Mouse (Mus musculus): ENCODE measurements around the gene Gm14214.

Gene Gm14214

GRCm38 (mm10) chr2:154769930-154770329 is at the start of gene Gm14214:
TSS of gene Gm14214 (minus strand) at chr2:154770030.
- DNase-seq (ENCODE audit: low spot score), result no peak

DNA sequence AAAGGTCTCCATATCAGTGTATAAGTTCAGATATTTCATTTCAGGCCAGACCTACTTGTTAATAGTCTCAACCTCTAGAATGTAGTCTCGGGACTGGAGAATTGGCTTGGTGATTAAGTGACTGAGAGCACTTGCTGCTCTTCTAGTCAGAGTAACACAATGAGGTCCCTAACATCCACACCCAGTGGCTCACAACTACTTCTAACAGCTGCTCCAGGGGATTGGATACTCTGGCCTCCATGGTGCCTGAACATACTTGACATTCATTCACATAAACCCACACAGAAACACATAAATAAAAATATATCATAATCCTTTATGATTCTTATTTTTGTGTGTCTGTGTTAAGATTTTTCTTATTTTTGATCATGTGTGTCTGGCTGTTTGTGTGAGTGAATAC is 48.8 kb upstream of the Gm14214 start:
- no peak for DNase-seq (ENCODE audit: low spot score)

DNA sequence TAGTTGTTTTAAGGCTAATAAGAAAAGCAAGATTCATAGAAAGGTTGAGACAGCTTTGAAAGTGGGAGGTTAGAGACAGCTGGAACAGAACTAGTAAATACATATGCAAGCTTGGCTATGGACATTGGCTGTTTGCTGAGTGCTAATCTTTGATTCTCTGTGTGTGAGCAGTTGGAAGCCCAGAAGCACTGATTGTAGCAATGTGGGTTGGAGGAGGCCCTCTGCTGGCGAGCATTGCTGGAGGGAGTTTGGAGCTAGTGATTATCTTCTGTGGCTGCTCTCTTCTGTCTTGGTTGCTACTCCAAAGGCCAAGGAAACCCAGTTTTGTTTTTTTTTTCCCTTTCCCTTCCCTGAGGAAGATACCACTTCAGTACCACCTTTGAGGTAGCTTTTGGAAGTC is 48.0 kb upstream of the Gm14214 start:
- no peak for DNase-seq (ENCODE audit: low spot score)

DNA sequence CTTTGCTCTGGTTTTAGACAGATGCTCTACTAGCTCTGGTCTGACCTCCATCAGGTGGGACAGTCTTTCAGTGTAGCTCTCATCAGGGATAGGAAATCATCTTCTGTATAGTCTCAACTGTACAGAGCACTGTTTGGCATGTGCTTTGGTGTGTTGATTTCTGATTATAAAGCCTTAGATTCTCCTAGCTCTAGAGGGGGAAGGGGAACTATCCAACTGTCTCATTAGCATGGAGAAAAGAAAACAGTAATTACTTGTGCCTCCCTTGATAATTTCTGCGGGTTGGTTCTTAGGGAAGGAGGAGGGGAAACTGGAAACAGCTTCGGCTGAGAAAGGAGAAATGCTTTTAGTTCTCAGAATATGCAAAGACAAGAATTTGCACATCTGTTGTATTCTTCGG is 47.3 kb upstream of the Gm14214 start:
- DNase-seq (ENCODE audit: low spot score), result no peak

DNA sequence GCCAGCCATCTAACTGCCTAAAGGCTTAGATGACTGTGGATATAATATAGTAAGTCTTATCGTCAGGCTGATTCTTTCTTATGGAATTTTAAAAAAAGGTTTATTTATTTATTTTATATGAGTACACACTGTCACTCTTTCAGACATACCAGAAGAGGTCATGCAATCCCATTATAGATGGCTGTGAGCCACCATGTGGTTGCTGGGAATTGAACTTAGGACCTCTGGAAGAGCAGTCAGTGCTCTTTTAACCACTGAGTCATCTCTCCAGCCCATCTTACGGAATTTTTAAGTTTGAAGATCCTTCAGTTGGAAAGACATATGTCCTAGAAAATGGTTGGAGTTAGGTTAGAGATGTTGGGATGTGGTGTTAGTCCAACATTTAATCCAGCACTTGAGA is 43.6 kb upstream of the Gm14214 start:
- DNase-seq (ENCODE audit: low spot score), result no peak

- no peak for DNase-seq (ENCODE audit: low spot score)
These were observed 41.0 kb upstream of the Gm14214 start for GRCm38 (mm10) chr2:154810821-154811220.

GRCm38 (mm10) chr2:154809107-154809762 is 39.4 kb upstream of the Gm14214 start:
- no peak for DNase-seq (ENCODE audit: low spot score)

DNA sequence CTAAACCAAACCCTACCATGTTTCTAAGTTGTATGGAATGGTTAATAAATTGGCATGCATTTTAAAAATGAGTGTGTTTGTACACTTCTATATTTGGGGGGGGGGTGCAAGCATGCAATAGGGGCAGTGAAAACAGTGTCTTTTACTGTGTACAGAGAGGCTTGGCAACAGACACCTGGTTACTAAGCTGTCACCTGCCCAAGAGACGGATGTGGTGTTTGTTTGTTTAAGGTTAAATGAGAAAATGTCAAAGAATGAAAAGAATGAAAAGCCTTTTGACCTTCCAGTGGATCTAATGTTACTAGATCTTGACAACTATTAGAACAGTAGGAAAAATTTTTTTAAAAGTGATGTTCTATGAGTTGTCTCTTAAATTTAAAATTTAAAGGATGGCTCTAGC is 37.9 kb upstream of the Gm14214 start:
- no peak for DNase-seq (ENCODE audit: low spot score)

- DNase-seq (ENCODE audit: low spot score), result no peak
These were observed 34.0 kb upstream of the Gm14214 start for GRCm38 (mm10) chr2:154803845-154804244.

GRCm38 (mm10) chr2:154803372-154803771 is 33.5 kb upstream of the Gm14214 start:
- DNase-seq (ENCODE audit: low spot score), result no peak

- peak; percentile 75 for DNase-seq (ENCODE audit: low spot score)
These were observed 22.1 kb upstream of the Gm14214 start for GRCm38 (mm10) chr2:154791661-154792642.

DNA sequence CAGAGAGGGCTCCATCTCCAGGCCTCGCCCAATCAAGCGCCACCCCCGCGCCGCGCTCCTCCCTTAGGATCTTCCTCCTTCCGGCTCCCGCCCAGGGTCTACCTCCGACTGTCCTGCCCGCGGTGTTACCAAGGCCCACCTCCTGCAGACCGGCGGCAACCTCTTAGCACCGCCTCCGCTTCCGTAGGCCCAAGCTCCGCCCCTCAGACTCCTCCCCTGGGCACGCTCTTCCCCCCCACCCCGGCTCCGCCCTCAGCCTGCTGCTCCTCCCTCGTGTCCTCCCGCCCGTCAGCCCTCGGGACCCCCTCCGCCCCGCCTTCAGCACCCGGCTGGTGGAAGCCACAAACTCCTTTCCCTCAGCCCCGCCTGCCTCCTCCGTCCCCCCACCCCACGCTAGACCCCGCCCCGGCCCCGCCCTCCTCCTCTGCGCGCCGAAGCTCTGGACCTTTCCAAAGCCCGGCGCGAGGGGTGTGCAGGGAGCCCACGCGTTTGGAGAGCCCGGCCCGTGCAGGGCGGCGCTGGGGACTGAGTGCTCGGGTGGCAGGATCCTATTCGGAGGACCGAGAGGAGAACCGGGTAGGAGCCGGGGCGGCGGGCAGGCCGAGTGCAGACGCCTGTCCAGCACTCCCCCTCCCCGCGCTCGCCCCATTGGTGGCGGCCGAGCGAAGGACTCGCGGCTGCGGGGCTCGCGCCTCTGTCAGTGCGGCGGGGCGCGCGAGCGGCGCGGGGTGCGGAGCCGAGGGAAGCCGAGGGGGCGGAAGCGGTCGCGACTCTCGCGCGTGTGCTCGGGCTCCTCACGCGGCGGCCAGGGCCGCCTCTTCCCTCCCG is 21.0 kb upstream of the Gm14214 start, which contains the start of the genes Raly and a:
TSS of gene Raly (plus strand) at position 441 of the 828 bp plus-strand sequence.
TSS of gene a (plus strand) at position 747 of the 828 bp plus-strand sequence.
- peak; percentile 99 for DNase-seq (ENCODE audit: low spot score)

DNA sequence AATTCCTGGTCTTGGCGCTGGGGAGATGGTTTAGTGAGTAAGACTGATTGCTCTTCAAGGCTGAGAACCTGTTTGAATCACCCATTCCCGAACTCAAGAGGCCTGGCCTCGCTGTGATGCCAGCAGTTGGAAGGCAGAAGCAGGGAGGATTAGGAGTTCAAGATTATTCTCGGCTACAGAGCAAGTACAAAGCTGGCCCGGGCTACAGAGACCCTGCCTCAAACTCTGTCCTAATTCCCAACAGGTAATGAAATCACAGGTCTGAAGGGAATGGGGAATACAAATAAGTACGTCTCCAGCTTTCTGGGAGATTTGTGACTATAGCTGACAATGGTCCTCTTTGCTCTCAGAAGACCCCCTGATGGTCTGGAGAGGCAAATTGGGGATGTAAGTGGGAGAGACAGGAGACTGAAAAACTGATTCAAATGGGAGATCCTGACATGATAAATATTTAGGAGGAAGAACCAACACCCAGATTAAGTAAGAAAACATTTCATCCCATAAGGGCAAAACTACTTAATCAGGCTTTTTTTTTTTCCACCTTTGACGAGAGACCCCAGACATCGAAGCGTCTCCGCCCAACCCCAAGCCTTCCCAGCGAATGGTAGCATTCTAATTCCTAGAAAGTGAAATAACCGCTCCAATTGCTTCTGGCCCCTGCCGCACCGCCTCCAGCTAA is 20.3 kb upstream of the Gm14214 start:
- no peak for DNase-seq (ENCODE audit: low spot score)

GRCm38 (mm10) chr2:154789381-154789780 is 19.6 kb upstream of the Gm14214 start:
- no peak for DNase-seq (ENCODE audit: low spot score)

GRCm38 (mm10) chr2:154786776-154787175 is 16.9 kb upstream of the Gm14214 start:
- DNase-seq (ENCODE audit: low spot score), result no peak

DNA sequence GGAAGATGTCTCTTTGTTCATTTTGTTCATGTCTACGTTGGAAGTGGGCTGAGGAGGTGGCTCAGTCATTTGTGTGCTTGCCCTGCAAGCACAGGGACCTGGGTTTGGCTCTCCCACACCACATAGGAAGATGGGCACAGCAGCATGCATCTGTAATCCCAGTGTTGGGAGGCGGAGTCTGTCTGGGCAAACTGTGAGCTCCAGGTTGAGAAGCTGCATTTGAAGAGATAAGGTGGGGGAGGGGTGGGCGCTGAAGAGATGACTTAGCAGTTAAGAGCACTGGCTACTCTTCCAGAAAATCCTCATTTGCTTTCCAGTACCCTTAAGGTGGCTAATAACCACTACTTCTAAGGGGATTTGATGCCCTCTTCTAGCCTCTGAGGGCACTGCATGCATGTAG is 16.4 kb upstream of the Gm14214 start:
- no peak for DNase-seq (ENCODE audit: low spot score)

DNA sequence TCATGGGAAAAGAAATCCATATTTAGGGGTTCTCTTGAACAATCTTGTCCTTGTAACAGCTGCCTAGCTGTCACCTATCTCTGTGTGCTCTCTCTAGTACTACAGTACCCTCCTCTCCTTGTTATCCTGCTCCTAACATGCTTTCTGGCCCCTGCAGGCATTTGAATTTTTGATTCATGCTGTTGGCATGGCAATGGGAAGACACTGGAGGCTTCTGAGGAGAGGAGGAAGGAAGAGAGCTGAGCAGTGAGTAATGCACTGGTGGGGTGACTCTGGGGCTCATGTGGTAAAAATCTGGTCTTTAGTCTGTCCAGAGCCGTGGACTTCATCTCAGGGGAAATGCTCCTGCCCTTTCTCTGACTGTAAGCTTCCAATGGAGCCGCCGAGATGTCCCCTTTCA is 15.5 kb upstream of the Gm14214 start:
- DNase-seq (ENCODE audit: low spot score), result no peak

DNA sequence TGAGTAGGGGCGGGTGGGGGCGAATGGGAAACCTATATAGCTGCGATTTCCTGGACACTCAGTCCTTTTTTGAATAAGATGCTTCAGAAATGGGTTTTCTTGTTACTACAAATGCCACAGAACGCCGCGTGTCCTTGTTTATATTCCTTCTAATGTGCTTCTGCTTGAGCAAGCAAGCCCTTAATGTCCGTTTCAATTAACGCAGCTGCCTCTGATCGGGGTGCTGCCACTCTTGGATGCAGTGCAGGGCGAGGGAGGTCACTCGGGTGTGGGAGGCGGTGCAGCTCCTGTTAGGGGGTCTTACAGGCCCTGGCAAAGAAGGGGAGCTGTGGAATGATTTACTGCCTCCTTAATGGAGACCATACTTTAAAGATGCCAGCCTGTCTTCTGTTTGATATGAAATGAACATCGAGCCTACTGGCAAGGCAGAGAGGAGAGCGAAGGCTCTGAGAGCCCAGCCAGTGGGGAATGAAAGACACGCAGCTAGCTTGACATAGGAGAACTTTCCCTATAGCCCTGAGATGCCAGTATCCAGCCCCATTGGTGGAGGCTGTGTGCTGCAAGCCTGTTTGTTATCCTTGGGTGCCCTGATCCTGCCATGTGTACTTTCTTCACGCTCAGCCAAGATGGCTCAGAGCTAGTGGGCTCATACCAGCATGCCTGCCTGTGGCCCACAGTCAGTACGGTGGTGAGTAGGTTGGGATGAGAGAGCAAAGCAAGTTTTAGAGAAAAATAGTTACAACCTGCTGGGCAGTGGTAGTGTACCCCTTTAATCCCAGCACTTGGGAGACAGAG is 13.2 kb upstream of the Gm14214 start:
- no peak for DNase-seq (ENCODE audit: low spot score)

DNA sequence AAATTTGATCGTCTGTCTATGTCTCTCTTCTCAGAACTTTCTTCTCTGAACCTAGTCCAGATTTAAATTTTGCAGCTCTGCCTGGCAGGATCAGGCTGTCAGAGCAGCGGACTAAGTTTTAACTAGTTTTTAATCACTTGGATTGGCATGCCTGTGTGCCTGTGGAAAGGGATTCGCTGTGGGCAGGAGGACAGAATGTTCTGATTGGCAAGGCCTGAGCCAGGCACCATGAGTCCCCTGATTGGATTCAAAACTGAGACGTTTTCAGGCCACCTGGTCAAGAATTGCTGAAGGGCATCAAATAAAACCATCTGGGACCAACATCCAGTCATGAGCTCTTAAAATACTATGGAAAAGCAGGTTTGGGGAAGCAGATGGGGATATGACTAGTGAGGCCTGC is 12.5 kb upstream of the Gm14214 start:
- DNase-seq (ENCODE audit: low spot score), result no peak

DNA sequence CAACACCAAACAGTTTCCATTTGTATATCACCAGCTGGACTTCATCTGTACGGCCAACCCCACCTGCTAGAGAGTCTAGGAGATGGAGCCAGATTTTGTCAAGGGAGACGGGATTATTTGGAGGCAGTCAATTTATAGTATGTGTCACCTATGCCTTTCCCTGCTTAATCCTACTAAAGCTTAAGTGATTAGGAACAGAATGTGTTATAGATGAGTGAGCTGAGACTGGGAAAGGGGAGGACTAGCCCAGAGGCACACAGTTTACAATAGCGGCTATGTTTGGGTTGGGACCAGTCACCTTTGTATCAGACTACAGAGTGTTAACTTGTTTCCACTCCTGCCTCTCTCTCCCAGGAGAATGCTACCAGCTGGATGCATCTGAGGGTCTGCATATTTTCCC is 9.8 kb upstream of the Gm14214 start:
- DNase-seq (ENCODE audit: low spot score), result no peak

DNA sequence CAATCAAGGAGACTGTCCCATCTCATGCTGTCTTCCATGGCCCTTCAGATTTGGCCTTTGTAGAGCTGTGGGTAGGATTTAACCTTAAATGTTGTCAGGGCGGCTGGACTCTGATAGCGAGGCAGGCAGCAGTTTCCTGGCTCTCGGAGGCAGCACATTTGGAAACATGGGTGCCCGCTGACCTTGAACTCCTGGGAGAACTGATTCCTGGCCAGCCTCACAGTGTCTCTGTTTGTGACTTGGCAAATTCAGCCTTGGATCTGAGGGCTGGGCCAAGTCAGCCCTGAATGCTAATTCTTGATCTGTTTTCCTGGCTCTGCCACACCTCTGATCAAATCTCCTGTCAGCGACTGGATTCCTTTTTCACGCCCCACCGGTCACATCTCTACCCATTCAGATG is 6.7 kb upstream of the Gm14214 start:
- peak; percentile 71 for DNase-seq (ENCODE audit: low spot score)

All from ovary, adult 18-20 months (tissue).